Mouse (Mus musculus) midbrain, embryonic 15.5 days (tissue): Measurements from ENCODE around the gene Traf3. TPM values are rescaled to one million over a fixed set of nuclear protein-coding genes. Genes with fewer than 3 reads are reported as not detected.

ENCODE experiments used
- ATAC-seq: fragments of 200-750 bp; cut with Nextera tagmentation; replicated peaks from 2 replicates; pipeline ENCODE4 v1.8.0; 2017; ENCODE audit warnings: moderate TSS enrichment
- H3K27ac ChIP-seq: fragments of 300-500 bp; sonication (generic); 2 replicates; pipeline ENCODE4 v1.5.1; 2015; ENCODE audit warnings: mild to moderate bottlenecking, inconsistent platforms
- H3K27me3 ChIP-seq: fragments of 300-500 bp; sonication (generic); replicated peaks from 2 replicates; pipeline ENCODE4 v1.6.1; 2015; ENCODE audit warnings: inconsistent platforms
- H3K36me3 ChIP-seq: fragments of 300-500 bp; sonication (generic); replicated peaks from 2 replicates; pipeline ENCODE4 v1.6.1; 2015; ENCODE audit warnings: inconsistent platforms
- H3K4me1 ChIP-seq: fragments of 300-500 bp; sonication (generic); 2 replicates; pipeline ENCODE4 v1.6.1; 2015; ENCODE audit warnings: inconsistent platforms
- H3K4me2 ChIP-seq: fragments of 300-500 bp; sonication (generic); 2 replicates; pipeline ENCODE4 v1.6.1; 2015; ENCODE audit warnings: inconsistent platforms, mild to moderate bottlenecking, moderate library complexity
- H3K4me3 ChIP-seq: fragments of 300-500 bp; sonication (generic); 2 replicates; pipeline ENCODE4 v1.5.1; 2015; ENCODE audit warnings: mild to moderate bottlenecking, inconsistent platforms
- H3K9ac ChIP-seq: fragments of 300-500 bp; sonication (generic); 2 replicates; pipeline ENCODE4 v1.6.1; 2015; ENCODE audit warnings: mild to moderate bottlenecking, inconsistent platforms
- H3K9me3 ChIP-seq: fragments of 300-500 bp; sonication (generic); 2 replicates; pipeline ENCODE4 v1.6.1; 2016; ENCODE audit warnings: inconsistent platforms
- WGBS: fragments of 180-500 bp; shearing (Covaris S2); methylation state at CpG from one replicate; pipeline ENCODE4 v1.1.7; 2015; ENCODE audit warnings: mixed read lengths; 5-methylcytosine and 5-hydroxymethylcytosine counted together
- polyA plus RNA-seq: library from polyadenylated mRNA; unstranded; fragments of >200 nt; fragmentation: Nextera tagmentation; extraction: Ambion mirVana; gene quantifications from 2 replicates; pipeline ENCODE4 v1.2.1, GENCODE M21; 2015

Gene Traf3
- polyA plus RNA-seq, 1 experiment from 2014 or later = 20.8 TPM

DNA sequence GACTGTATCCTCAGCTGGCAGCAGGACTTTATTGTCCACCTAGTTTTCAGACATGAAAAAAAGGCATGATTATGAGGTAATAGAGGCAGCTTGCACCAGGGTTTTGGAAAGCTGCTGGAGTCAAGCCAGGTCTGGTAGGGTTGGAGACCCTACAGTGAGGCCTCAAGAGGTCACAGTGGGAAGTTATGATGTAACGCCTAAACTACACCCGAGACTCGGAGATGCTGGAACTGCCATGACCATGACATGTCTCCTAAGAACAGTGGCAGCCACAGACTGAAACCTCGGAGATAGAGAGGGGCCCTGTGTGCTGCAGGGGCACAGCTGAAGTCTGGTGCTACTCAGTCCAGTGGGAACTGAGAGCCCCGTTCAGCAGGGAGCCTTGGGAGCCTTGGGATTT, 18.3 kb downstream of the Traf3 start, which contains the start of gene 4930595D18Rik:
4930595D18Rik (minus strand) TSS at position 16 of the 400 bp plus-strand sequence.
- no peak within 1 kb of the TSS for H3K9ac ChIP-seq
- WGBS = 79% methylated on average over 5 of the region's 5 CpGs
- H3K4me2 ChIP-seq = no peak within 1 kb of the TSS
- H3K36me3 ChIP-seq = no peaks in the 10 kb centered on the region
- H3K4me1 ChIP-seq = no peaks in the 10 kb centered on the region; the same call in 1 of the 2 replicates
- H3K4me3 ChIP-seq = no peak within 1 kb of the TSS
- no peak for ATAC-seq
- no peaks in the 10 kb centered on the region for H3K27me3 ChIP-seq
- H3K9me3 ChIP-seq = no peaks in the 10 kb centered on the region
- no peak within 1 kb of the TSS for H3K27ac ChIP-seq

DNA sequence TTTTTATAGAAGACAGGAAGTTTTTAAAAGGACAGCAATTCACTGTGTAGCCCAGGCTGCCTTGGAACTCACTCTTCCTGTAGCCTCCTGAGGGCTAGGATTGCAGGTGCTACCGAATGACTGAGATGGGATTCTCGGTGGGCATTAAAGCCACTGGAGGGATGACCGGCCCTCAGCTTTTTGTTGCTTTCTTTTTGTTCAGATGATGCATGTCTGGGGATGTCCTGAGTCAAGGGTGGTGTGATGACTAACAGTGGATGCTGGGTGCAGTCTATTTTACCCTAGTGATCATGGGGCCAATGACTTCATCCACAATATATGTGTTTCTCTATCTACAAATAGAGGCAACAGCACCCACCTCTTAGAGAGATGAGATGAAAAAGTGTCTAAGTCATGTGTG, 20.8 kb downstream of the Traf3 start:
- Histone ChIP-seq H3K36me3 (no peaks in the 10 kb centered on the region), H3K9me3 (no peaks in the 10 kb centered on the region), H3K4me1 (no peaks in the 10 kb centered on the region; the same call in 1 of the 2 replicates), H3K4me2 (no peak overlapping the region), H3K27me3 (no peaks in the 10 kb centered on the region), H3K9ac (no peak overlapping the region), H3K4me3 (no peak overlapping the region), H3K27ac (no peak overlapping the region)
- ATAC-seq = no peak
- WGBS = 93% methylated on average over 3 of the region's 3 CpGs

DNA sequence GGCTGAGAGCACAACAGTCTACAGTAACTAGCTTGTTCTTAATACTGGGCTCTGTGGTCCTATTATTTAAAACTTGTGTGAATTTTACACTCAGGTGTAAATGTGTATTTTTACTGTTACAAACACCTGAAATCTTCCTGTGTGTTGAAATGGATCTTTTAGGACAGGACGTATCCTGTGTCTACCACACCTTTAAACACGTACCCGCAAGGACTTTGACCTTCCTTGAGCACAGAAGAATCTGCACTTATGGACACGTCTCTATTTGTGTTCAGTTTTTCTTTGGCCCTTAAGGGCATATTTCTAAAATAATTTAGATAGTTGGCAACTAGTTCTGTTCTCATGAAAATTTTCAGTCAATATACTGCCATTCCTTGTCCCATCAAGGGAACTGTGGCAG, 22.1 kb downstream of the Traf3 start:
- Histone ChIP-seq H3K4me2 (no peak overlapping the region), H3K9ac (no peak overlapping the region), H3K9me3 (no peaks in the 10 kb centered on the region), H3K4me3 (no peak overlapping the region), H3K27ac (no peak overlapping the region), H3K4me1 (peaks cover 6% of the 10 kb centered on the region), H3K27me3 (no peaks in the 10 kb centered on the region), H3K36me3 (no peaks in the 10 kb centered on the region)
- WGBS = 92% methylated on average over 4 of the region's 4 CpGs
- no peak for ATAC-seq

DNA sequence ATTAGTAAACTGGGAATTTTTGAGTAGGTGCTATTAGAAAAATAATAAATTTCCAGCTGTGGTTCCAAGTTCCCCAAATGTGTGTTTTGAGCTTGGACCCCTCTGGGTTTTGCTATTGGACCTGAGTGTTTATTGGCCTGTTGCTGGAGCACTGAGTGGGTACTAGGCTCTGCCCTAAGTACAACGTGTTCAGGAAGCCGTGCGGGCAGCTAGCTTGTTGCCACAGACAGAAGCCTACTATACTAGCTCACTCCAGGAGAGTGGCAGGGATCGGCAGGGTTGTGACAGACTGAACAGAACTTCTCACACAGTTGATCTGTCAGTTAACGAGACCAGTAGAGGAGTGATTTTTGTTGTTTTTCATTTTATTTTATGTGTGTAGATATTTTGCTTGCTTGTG, 24.2 kb downstream of the Traf3 start:
- H3K36me3 ChIP-seq = no peaks in the 10 kb centered on the region
- no peak overlapping the region for H3K9ac ChIP-seq
- no peak overlapping the region for H3K4me3 ChIP-seq
- H3K27me3 ChIP-seq = no peaks in the 10 kb centered on the region
- no peak overlapping the region for H3K27ac ChIP-seq
- no peak for ATAC-seq
- H3K4me2 ChIP-seq = no peak overlapping the region
- H3K4me1 ChIP-seq = peaks cover 15% of the 10 kb centered on the region
- no peaks in the 10 kb centered on the region for H3K9me3 ChIP-seq
- WGBS = 85% methylated on average over 5 of the region's 5 CpGs

DNA sequence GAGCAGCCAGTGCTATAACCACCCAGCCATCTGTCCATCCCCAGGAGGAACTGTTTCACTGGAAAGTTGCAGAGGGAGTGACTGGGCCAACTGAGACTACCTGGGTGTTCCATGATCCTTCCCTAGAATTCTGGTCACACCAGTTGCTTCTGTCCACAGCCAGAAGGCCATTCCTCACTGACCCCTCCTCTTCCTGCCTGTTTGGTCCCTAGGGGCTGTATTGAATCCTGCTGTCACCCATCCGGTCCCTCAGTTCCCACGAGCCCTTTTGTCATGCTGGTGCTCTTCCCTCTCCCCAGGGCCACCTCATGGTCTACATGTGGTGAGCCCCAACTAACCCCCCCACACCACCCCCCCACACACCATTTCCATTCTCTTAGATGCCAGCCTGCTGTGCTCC, 24.7 kb downstream of the Traf3 start:
- ATAC-seq = no peak
- 65% methylated on average over 2 of the region's 2 CpGs for WGBS
- H3K9ac ChIP-seq = no peak overlapping the region

DNA sequence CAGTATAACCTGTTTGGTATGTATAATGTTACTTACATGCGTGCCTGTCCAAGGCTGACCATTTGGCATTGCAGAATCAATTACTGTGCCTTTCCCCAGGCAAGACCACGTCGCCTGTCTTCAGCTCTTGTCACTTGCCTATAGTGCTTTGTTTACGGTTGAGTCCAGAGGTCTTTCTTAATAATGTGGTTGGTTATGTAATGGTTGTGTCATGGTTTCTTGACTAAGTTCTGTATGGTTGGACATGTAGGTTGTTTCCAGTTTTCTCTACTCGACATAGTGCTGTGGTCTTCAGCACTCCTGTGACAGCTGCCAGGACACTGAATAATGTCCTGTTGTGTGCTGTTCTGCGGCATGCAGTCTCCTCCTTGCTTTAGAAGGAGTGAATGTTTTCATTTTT, 26.6 kb downstream of the Traf3 start:
- H3K9ac ChIP-seq = no peak overlapping the region
- no peak overlapping the region for H3K4me2 ChIP-seq
- 80% methylated on average over 6 of the region's 6 CpGs for WGBS
- H3K36me3 ChIP-seq = no peaks in the 10 kb centered on the region
- no peaks in the 10 kb centered on the region for H3K27me3 ChIP-seq
- no peaks in the 10 kb centered on the region for H3K9me3 ChIP-seq
- H3K4me3 ChIP-seq = no peak overlapping the region
- H3K4me1 ChIP-seq = peaks cover 15% of the 10 kb centered on the region
- no peak overlapping the region for H3K27ac ChIP-seq
- no peak for ATAC-seq

More for the DNA sequence above, 24.7 kb downstream of the Traf3 start:
- Histone ChIP-seq H3K4me1 (peaks cover 15% of the 10 kb centered on the region), H3K9me3 (no peaks in the 10 kb centered on the region), H3K27ac (no peak overlapping the region), H3K4me3 (no peak overlapping the region), H3K36me3 (no peaks in the 10 kb centered on the region), H3K4me2 (no peak overlapping the region), H3K27me3 (no peaks in the 10 kb centered on the region)

DNA sequence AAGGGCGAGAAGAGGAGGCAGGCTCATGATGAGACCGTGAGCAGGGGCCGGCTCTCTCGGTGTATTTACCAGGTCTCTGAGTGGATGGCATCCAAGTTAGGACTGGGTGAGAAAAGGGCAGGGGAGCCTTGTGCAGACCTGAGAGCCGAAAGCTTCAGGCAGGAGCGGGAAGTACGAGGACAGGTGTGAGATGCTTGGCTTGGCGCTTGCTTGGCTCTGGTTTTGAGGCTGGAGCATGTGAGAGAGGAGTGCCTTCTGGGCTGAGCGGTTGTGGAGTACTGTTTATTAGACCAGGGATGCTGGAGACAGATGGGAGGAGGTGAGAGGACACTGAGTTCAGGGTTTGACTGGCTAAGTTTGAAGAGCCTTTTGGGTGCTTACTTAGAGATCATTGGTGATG, 27.2 kb downstream of the Traf3 start:
- no peak overlapping the region for H3K27ac ChIP-seq
- no peaks in the 10 kb centered on the region for H3K27me3 ChIP-seq
- H3K9me3 ChIP-seq = no peaks in the 10 kb centered on the region
- ATAC-seq = no peak
- H3K4me2 ChIP-seq = no peak overlapping the region
- H3K9ac ChIP-seq = no peak overlapping the region
- no peaks in the 10 kb centered on the region for H3K36me3 ChIP-seq
- H3K4me1 ChIP-seq = peaks cover 15% of the 10 kb centered on the region
- 74% methylated on average over 9 of the region's 9 CpGs for WGBS
- H3K4me3 ChIP-seq = no peak overlapping the region

DNA sequence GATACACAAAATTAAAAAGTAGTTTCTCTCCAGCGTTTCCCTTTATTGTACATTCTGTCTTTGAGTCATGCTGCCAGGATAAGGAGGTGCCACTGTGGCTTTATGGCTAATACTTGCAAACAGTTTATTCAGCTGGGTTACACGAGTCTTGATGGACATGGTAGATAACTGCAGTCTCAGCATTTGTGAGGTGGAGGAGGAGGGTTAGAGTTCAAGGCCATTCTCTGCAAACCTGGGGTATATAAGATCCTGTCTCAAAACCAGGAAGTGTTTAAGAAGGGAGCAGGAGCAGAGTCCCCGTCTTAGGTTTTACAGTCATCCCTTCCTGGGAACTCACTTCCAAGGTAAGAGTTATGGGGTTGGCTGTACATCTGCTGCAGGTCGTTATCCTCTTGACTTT, 30.4 kb downstream of the Traf3 start:
- Histone ChIP-seq H3K4me1 (peaks cover 15% of the 10 kb centered on the region), H3K27ac (no peak overlapping the region), H3K4me3 (no peak overlapping the region), H3K4me2 (no peak overlapping the region), H3K36me3 (no peaks in the 10 kb centered on the region), H3K9ac (no peak overlapping the region), H3K9me3 (no peaks in the 10 kb centered on the region), H3K27me3 (no peaks in the 10 kb centered on the region)
- no peak for ATAC-seq
- 87% methylated on average over 4 of the region's 4 CpGs for WGBS

DNA sequence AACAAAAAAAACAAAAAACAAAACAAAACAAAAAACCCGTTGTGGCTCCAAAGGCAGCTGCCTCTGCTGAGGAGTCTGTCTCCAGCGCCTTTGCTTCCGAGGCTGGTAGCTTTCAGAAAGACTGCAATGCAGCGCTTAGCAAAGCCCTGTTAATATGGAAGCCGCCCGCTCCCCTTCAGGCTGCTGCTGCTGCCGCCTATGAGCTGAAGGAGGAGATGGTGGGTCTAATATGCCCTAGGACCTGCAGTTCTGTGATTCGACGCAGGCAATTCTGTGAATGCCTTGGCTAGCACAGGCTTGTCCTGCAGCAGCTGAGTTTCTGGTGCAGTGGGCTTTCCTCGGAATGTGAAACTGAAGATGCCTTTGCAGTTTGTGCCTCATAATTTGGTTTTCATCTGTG, 36.9 kb downstream of the Traf3 start:
- peak; percentile 52; the same call in 1 of the 2 replicates for ATAC-seq
- Histone ChIP-seq H3K27ac (peak overlapping the region; percentile 66), H3K4me1 (peaks cover 20% of the 10 kb centered on the region), H3K4me2 (no peak overlapping the region), H3K4me3 (no peak overlapping the region), H3K36me3 (no peaks in the 10 kb centered on the region), H3K9ac (no peak overlapping the region; the same call in 1 of the 2 replicates), H3K9me3 (no peaks in the 10 kb centered on the region), H3K27me3 (no peaks in the 10 kb centered on the region)
- WGBS = 52% methylated on average over 10 of the region's 10 CpGs

DNA sequence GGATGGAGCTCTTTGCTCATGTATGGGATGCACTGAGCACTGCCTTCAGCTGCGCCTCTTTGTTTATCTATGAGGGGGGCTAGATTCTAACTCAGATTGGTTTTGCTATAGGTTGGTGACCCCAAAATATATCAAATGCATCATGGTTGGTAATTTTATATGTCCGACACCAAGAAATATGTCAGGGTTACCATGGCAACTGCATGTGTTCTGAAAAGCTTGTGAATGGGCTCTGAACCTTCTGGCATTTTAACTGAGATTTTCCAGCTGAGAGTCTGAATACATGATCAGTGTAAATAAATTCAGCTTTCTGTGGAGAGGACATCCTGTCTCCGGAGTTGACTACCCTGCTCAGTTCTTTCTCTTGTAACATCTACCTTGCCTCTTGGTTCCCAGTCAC, 37.8 kb downstream of the Traf3 start:
- Histone ChIP-seq H3K27ac (peak overlapping the region; percentile 49), H3K4me3 (no peak overlapping the region), H3K9ac (no peak overlapping the region), H3K4me2 (no peak overlapping the region), H3K4me1 (peaks cover 20% of the 10 kb centered on the region), H3K9me3 (no peaks in the 10 kb centered on the region), H3K36me3 (no peaks in the 10 kb centered on the region), H3K27me3 (no peaks in the 10 kb centered on the region)
- no peak; the same call in 1 of the 2 replicates for ATAC-seq
- 42% methylated on average over 3 of the region's 3 CpGs for WGBS

DNA sequence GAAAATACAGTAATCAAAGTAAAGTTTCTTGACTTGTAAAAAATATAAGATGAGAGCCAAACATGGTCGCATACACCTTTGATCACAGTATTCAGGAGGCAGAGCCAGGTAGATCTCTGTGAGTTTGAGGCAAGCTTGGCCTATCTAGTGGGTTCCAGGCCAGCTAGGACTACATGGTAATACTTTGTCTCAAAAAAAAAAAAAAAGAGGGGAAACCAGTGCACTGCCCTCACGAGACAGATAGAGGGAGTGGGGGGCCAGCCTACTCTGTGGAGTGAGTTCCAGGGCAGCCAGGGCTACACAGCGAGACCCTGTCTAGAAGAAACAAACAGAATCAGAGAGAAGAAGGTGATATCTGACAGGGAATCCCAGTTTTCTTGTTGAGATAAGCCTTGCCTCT, 41.5 kb downstream of the Traf3 start:
- 88% methylated on average over 3 of the region's 3 CpGs for WGBS
- ATAC-seq = no peak
- Histone ChIP-seq H3K27me3 (no peaks in the 10 kb centered on the region), H3K9ac (no peak overlapping the region), H3K27ac (no peak overlapping the region), H3K9me3 (no peaks in the 10 kb centered on the region), H3K4me3 (no peak overlapping the region), H3K36me3 (no peaks in the 10 kb centered on the region), H3K4me1 (peaks cover 19% of the 10 kb centered on the region), H3K4me2 (no peak overlapping the region)

DNA sequence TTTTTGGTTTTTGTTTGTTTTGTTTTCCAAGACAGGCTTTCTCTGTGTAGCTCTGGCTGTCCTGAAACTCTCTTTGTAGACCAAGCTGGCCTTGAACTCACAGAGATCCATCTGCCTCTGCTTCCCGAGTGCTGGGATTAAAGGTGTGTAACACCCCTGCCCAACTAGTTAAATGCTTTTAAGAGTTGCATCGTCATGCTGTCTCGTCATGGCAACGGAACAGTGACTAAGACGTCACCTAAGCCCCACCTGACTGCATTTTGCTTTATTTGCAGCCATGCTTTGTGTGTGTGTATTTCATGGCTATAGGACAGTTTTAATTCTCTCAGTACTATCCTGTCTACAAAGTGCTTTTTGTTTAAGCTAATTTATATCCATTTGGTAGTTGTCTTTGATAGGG, 45.6 kb downstream of the Traf3 start:
- Histone ChIP-seq H3K4me1 (no peaks in the 10 kb centered on the region), H3K36me3 (no peaks in the 10 kb centered on the region), H3K9me3 (no peaks in the 10 kb centered on the region), H3K4me2 (no peak overlapping the region), H3K9ac (no peak overlapping the region), H3K27ac (no peak overlapping the region), H3K27me3 (no peaks in the 10 kb centered on the region), H3K4me3 (no peak overlapping the region)
- 58% methylated on average over 5 of the region's 5 CpGs for WGBS
- ATAC-seq = no peak

DNA sequence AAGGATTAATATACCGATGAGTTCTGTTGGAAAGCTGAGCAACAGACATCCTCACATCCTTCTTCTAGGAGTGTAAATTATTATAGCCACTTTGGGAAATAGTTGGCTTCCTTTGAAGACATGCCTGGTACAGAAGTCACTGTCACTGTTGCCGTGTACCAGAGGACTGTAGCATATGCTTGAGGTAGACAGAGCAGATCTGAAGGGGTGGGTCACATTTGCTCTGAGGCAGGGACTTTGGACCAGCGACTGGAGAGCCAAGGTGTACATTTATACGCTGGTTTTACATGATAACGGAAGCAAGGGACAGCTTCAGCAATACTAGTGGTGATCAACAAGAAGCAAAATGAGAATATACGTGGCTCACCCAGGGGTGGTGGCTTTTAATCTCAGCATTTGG, 52.7 kb downstream of the Traf3 start:
- WGBS = 95% methylated on average over 6 of the region's 6 CpGs

More for the DNA sequence above, 52.7 kb downstream of the Traf3 start:
- Histone ChIP-seq H3K36me3 (peaks cover 16% of the 10 kb centered on the region), H3K4me1 (no peaks in the 10 kb centered on the region), H3K4me3 (no peak overlapping the region), H3K9me3 (no peaks in the 10 kb centered on the region), H3K27me3 (no peaks in the 10 kb centered on the region), H3K9ac (no peak overlapping the region), H3K27ac (no peak overlapping the region), H3K4me2 (no peak overlapping the region)
- no peak for ATAC-seq
